Mouse (Mus musculus) frontal cortex, postnatal 14 days (tissue): ENCODE data around the gene B4galnt4.

Source experiments
- DNase-seq, 2 experiments: peaks; one replicate each; pipeline ENCODE4 v3.0.0; 2022; ENCODE audit warnings: low spot score in 2 of 2

Gene B4galnt4

GRCm38 (mm10) chr7:141120605-141121004 is 59.7 kb downstream of the B4galnt4 start:
- DNase-seq, result no peak

- DNase-seq, result no peak
Measured at GRCm38 (mm10) chr7:141121051-141121531, 60.2 kb downstream of the B4galnt4 start.
